Mouse (Mus musculus): ENCODE data around the gene Kmt2b. TPM values are rescaled to one million over a fixed set of nuclear protein-coding genes. Genes with fewer than 3 reads are reported as not detected.

Kmt2b gene
- total RNA-seq, 1 experiment from 2014 or later, result 23.8 TPM

GRCm38 (mm10) chr7:30520396-30520795 is 68.1 kb downstream of the Kmt2b start:
- ATAC-seq (replicated peaks; ENCODE audit: insufficient number of reproducible peaks, low FRiP score, low TSS enrichment, poor library complexity, severe bottlenecking), result no peak

Other genes with a start within 250 kb of the Kmt2b start
- not detected in 3 replicates for gene Lrfn3, start 226.0 kb downstream of the Kmt2b start, total RNA-seq (2017)
- 1,651 to 1,754 TPM (median 1,724 TPM) in 3 replicates for gene Tyrobp, start 175.0 kb downstream of the Kmt2b start, total RNA-seq (2017)
- gene Hcst, start 168.9 kb downstream of the Kmt2b start, total RNA-seq (2017), result 44.2 to 97.2 TPM (median 67.5 TPM) in 3 replicates
- gene Nfkbid, start 167.0 kb downstream of the Kmt2b start, total RNA-seq (2017), result 25.9 to 48.3 TPM (median 34.1 TPM) in 3 replicates
- 0.68 TPM in 1 of 3 replicates, not detected in the others for gene Aplp1, start 143.2 kb downstream of the Kmt2b start, total RNA-seq (2017)
- not detected in 3 replicates for gene Kirrel2, start 131.0 kb downstream of the Kmt2b start, total RNA-seq (2017)
- not detected in 3 replicates for gene Nphs1, start 130.4 kb downstream of the Kmt2b start, total RNA-seq (2017)
- gene Prodh2, start 95.1 kb downstream of the Kmt2b start, total RNA-seq (2017), result not detected in 3 replicates
- gene Arhgap33, start 53.7 kb downstream of the Kmt2b start, total RNA-seq (2017), result 0.97 to 1.5 TPM in 2 of 3 replicates, not detected in the other
- gene Hspb6, start 36.5 kb downstream of the Kmt2b start, total RNA-seq (2017), result 0.19 to 2.7 TPM (median 1.5 TPM) in 3 replicates
- gene Proser3, start 36.4 kb downstream of the Kmt2b start, total RNA-seq (2017), result 1.7 to 4.3 TPM (median 3.3 TPM) in 3 replicates
- gene Lin37, start 28.9 kb downstream of the Kmt2b start, total RNA-seq (2017), result 8.1 to 26.1 TPM (median 10.0 TPM) in 3 replicates
- 66.7 to 101 TPM (median 99.2 TPM) in 3 replicates for gene U2af1l4, start 25.4 kb downstream of the Kmt2b start, total RNA-seq (2017)
- 3.5 to 14.5 TPM (median 11.1 TPM) in 3 replicates for gene Gm49396, start 25.4 kb downstream of the Kmt2b start, total RNA-seq (2017)
- gene Psenen, start 25.1 kb downstream of the Kmt2b start, total RNA-seq (2017), result 76.7 to 145 TPM (median 135 TPM) in 3 replicates
- 0.43 TPM in 1 of 3 replicates, not detected in the others for gene Igflr1, start 23.3 kb downstream of the Kmt2b start, total RNA-seq (2017)
- gene Zbtb32, start 10.2 kb upstream of the Kmt2b start, total RNA-seq (2017), result 8.4 to 30.5 TPM (median 20.6 TPM) in 3 replicates
- 1.1 TPM in 1 of 3 replicates, not detected in the others for gene Upk1a, start 24.1 kb upstream of the Kmt2b start, total RNA-seq (2017)
- 424 to 540 TPM (median 506 TPM) in 3 replicates for gene Cox6b1, start 37.4 kb upstream of the Kmt2b start, total RNA-seq (2017)
- not detected in 3 replicates for gene Etv2, start 47.1 kb upstream of the Kmt2b start, total RNA-seq (2017)
- 63.9 to 74.7 TPM (median 64.6 TPM) in 3 replicates for gene Rbm42, start 61.6 kb upstream of the Kmt2b start, total RNA-seq (2017)
- gene Haus5, start 76.3 kb upstream of the Kmt2b start, total RNA-seq (2017), result 5.6 to 20.3 TPM (median 11.0 TPM) in 3 replicates
- not detected in 3 replicates for gene Pmis2, start 82.9 kb upstream of the Kmt2b start, total RNA-seq (2017)
- gene 2200002J24Rik, start 110.2 kb upstream of the Kmt2b start, total RNA-seq (2017), result not detected in 3 replicates
- gene Atp4a, start 123.5 kb upstream of the Kmt2b start, total RNA-seq (2017), result 0.75 TPM in 1 of 3 replicates, not detected in the others
- 14.0 to 17.1 TPM (median 17.0 TPM) in 3 replicates for gene Tmem147, start 140.8 kb upstream of the Kmt2b start, total RNA-seq (2017)
- 0.85 to 1.9 TPM in 2 of 3 replicates, not detected in the other for gene Gapdhs, start 155.0 kb upstream of the Kmt2b start, total RNA-seq (2017)
- 2.3 TPM in 1 of 3 replicates, not detected in the others for gene Sbsn, start 162.7 kb upstream of the Kmt2b start, total RNA-seq (2017)
- not detected in 3 replicates for gene Dmkn, start 175.0 kb upstream of the Kmt2b start, total RNA-seq (2017)
- not detected in 3 replicates for gene Krtdap, start 199.2 kb upstream of the Kmt2b start, total RNA-seq (2017)
- gene Ffar2, start 235.0 kb upstream of the Kmt2b start, total RNA-seq (2017), result 0.19 to 3.1 TPM (median 1.2 TPM) in 3 replicates